Mouse (Mus musculus): ENCODE results near the gene Sit1. TPM values are rescaled to one million over a fixed set of nuclear protein-coding genes. Genes with fewer than 3 reads are reported as not detected.

Gene Sit1
- polyA plus RNA-seq (2014; fragmentation: Nextera tagmentation; extraction: Ambion mirVana) = not detected in 2 replicates

DNA sequence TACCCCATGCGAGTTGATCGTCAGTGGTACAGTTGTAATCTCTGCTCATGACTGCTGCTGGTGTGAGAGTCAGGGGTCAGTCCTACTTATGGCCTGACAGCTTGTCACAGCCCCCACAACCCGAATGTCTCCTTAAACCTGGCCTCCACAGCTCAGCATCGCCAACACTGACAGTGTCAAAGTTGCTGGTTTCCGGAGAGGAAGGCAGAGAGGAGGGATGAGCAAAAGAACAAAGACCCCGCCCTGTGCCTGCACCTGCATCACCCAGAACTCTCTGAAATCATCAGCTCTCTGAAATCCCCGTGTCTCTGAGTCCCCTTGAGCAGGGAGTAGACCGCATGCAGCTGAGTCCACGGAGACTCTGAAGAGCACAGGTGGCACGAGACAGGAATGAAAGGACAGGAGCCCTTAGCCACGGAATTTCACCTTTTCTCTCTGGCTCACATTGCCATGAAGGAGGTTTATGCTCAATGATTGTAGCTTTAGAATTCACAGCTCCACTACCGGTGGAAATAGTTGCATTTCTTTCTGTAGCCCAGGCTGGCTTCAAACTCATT, at the start of gene Sit1:
TSS of gene Sit1 (minus strand) at position 200 of the 557 bp plus-strand sequence.
- H3K4me1 ChIP-seq (replicated peaks; ENCODE audit: control insufficient read depth, insufficient read depth, low read length) = no peaks in the 10 kb centered on the region
- no peak within 1 kb of the TSS for H3K4me2 ChIP-seq (replicated peaks)
- no peaks in the 10 kb centered on the region for H3K36me3 ChIP-seq (replicated peaks; ENCODE audit: control insufficient read depth, insufficient read depth)
- no peaks in the 10 kb centered on the region for H3K27me3 ChIP-seq (ENCODE audit: control insufficient read depth, insufficient read depth, low read length)
- ATAC-seq (ENCODE audit: low FRiP score) (no peak), DNase-seq (ENCODE audit: low spot score) (no peak)
- H3K9me3 ChIP-seq (ENCODE audit: control insufficient read depth, low read length) = no peaks in the 10 kb centered on the region
- no peak within 1 kb of the TSS for H3K4me3 ChIP-seq (replicated peaks; ENCODE audit: low read length)
- no peak within 1 kb of the TSS for H3K27ac ChIP-seq
- H3K9ac ChIP-seq = no peak within 1 kb of the TSS
- WGBS = 63% methylated on average over 12 of the region's 12 CpGs

DNA sequence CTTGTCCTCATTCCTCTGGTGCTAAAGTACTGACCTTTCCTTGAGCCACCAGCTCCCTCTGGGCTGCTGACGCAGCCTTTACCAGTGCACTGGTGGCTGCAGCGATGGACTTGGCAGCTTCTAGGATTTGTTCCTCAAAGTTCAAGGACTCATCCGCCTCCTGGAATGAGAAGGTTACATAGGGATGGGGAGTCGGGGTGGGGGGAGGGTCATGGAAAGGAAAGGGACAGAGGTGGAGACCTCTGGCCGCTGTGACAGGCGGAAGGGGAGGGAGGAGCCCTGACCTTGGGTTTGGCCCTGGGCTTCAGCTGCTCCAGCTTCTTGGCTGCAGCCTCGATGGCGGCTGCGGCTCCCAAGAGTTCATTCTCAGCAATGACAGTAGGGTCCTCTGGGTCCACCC, 49.7 kb upstream of the Sit1 start:
- no peak for DNase-seq (ENCODE audit: low spot score)
- Histone ChIP-seq H3K27me3 (ENCODE audit: control insufficient read depth, insufficient read depth, low read length) (no peaks in the 10 kb centered on the region), H3K9ac (no peak overlapping the region), H3K27ac (no peak overlapping the region), H3K4me1 (replicated peaks; ENCODE audit: control insufficient read depth, insufficient read depth, low read length) (no peaks in the 10 kb centered on the region), H3K9me3 (ENCODE audit: control insufficient read depth, low read length) (no peaks in the 10 kb centered on the region), H3K4me2 (replicated peaks) (no peak overlapping the region), H3K36me3 (replicated peaks; ENCODE audit: control insufficient read depth, insufficient read depth) (peaks cover 72% of the 10 kb centered on the region), H3K4me3 (replicated peaks; ENCODE audit: low read length) (no peak overlapping the region)
- WGBS = 94% methylated on average over 9 of the region's 9 CpGs
- no peak for ATAC-seq (ENCODE audit: low FRiP score)

DNA sequence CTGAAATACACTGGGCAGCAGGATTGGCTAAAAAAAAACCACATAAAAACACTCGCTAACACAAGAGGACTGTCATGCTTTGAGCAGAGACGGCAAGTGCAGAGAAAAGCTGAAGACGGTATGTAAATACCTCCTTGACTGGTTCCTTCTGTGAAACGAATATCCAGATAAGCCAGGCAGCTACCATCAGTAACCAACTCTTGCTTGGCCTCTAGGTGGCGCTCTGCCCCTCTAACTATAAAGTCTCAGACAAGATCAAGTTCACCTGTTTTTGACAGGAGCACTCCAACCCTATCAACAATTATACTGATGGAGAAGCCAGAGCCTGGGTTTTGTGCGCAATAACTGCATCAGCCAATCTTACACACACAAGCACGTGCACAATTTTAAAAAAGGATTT, 47.0 kb upstream of the Sit1 start:
- Histone ChIP-seq H3K4me1 (replicated peaks; ENCODE audit: control insufficient read depth, insufficient read depth, low read length) (no peaks in the 10 kb centered on the region), H3K9ac (no peak overlapping the region), H3K27me3 (ENCODE audit: control insufficient read depth, insufficient read depth, low read length) (peaks cover 10% of the 10 kb centered on the region; the same call in 1 of the 2 replicates), H3K4me2 (replicated peaks) (no peak overlapping the region), H3K36me3 (replicated peaks; ENCODE audit: control insufficient read depth, insufficient read depth) (peaks cover 46% of the 10 kb centered on the region), H3K4me3 (replicated peaks; ENCODE audit: low read length) (no peak overlapping the region), H3K9me3 (ENCODE audit: control insufficient read depth, low read length) (no peaks in the 10 kb centered on the region), H3K27ac (no peak overlapping the region)
- DNase-seq (ENCODE audit: low spot score) (peak; percentile 70), ATAC-seq (ENCODE audit: low FRiP score) (no peak)
- WGBS = 29% methylated on average over 7 of the region's 7 CpGs

DNA sequence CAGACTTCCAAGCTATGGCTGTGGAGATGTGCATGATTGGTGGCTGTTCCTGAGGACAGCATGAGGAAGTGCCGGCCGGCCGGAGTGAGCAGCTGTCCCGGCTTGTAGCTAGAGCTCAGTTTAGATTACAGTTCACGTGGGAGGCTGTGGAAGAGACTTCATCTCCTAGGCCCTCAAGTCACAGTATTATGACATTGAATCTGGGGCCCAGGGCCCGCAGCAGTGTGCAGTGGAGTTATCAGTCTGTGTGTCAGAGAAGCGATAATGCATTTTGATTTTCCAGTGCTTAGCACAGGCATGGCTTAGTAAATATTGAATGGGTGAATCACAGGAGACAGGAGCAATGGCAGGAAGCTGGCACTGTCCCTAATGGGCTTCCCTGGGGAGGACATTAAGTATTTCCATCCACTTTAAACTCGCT, 46.6 kb upstream of the Sit1 start:
- 0 out of 2 replicates have a peak overlapping the region, but pooled peaks have one; percentile 38 for H3K27ac ChIP-seq
- no peak for DNase-seq (ENCODE audit: low spot score)
- WGBS = 63% methylated on average over 8 of the region's 8 CpGs
- ATAC-seq (ENCODE audit: low FRiP score) = no peak
- H3K4me2 ChIP-seq (replicated peaks) = no peak overlapping the region
- no peaks in the 10 kb centered on the region for H3K4me1 ChIP-seq (replicated peaks; ENCODE audit: control insufficient read depth, insufficient read depth, low read length)
- H3K9ac ChIP-seq = no peak overlapping the region
- peaks cover 14% of the 10 kb centered on the region for H3K27me3 ChIP-seq (ENCODE audit: control insufficient read depth, insufficient read depth, low read length)
- H3K4me3 ChIP-seq (replicated peaks; ENCODE audit: low read length) = no peak overlapping the region
- H3K9me3 ChIP-seq (ENCODE audit: control insufficient read depth, low read length) = no peaks in the 10 kb centered on the region
- peaks cover 41% of the 10 kb centered on the region for H3K36me3 ChIP-seq (replicated peaks; ENCODE audit: control insufficient read depth, insufficient read depth)

DNA sequence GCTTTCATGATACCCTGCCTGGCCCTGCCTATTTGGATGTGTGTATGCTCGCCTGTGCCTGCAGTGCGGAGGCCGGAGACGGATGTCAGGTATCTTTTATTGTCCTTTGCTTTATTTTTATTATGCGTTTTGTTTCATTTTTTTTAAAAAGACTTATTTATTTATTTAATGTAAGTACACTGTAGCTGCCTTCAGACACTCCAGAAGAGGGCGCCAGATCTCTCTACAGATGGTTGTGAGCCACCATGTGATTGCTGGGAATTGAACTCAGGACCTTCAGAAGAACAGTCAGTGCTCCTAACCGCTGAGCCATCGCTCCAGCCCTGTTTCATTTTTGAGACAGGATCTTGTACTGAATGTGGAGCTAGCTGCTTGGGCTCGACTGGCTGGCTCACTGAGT, 45.0 kb upstream of the Sit1 start:
- no peaks in the 10 kb centered on the region for H3K9me3 ChIP-seq (ENCODE audit: control insufficient read depth, low read length)

DNA sequence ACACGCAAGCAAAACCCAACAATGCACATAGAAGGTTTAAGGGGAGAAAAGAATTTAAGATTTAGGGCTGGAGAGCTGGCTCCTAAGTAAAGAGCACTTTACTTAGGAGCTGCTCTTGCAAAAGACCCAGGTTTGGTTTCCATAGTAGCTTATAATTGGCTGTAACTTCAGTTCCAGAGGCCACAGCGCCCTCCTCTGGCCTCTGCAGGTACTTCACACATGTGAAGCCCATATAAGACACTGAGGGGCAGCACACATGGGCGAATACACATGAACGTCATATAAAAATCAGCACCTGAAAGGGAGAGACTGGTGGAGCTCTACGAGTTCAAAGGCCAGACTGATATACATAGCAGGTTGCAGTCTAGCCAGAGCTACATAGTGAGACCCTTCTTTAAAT, 44.3 kb upstream of the Sit1 start:
- no peak overlapping the region for H3K4me2 ChIP-seq (replicated peaks)
- H3K9ac ChIP-seq = no peak overlapping the region
- H3K27me3 ChIP-seq (ENCODE audit: control insufficient read depth, insufficient read depth, low read length) = peaks cover 36% of the 10 kb centered on the region
- H3K27ac ChIP-seq = no peak overlapping the region
- DNase-seq (ENCODE audit: low spot score) (no peak), ATAC-seq (ENCODE audit: low FRiP score) (no peak)
- peaks cover 13% of the 10 kb centered on the region for H3K4me1 ChIP-seq (replicated peaks; ENCODE audit: control insufficient read depth, insufficient read depth, low read length)
- peaks cover 20% of the 10 kb centered on the region for H3K36me3 ChIP-seq (replicated peaks; ENCODE audit: control insufficient read depth, insufficient read depth)
- no peaks in the 10 kb centered on the region for H3K9me3 ChIP-seq (ENCODE audit: control insufficient read depth, low read length)
- WGBS = 67% methylated on average over 5 of the region's 5 CpGs
- H3K4me3 ChIP-seq (replicated peaks; ENCODE audit: low read length) = no peak overlapping the region

More for the DNA sequence above, 45.0 kb upstream of the Sit1 start:
- Histone ChIP-seq H3K4me2 (replicated peaks) (no peak overlapping the region), H3K27me3 (ENCODE audit: control insufficient read depth, insufficient read depth, low read length) (peaks cover 30% of the 10 kb centered on the region), H3K27ac (no peak overlapping the region), H3K9ac (no peak overlapping the region), H3K4me3 (replicated peaks; ENCODE audit: low read length) (no peak overlapping the region), H3K36me3 (replicated peaks; ENCODE audit: control insufficient read depth, insufficient read depth) (peaks cover 26% of the 10 kb centered on the region), H3K4me1 (replicated peaks; ENCODE audit: control insufficient read depth, insufficient read depth, low read length) (peaks cover 11% of the 10 kb centered on the region)
- ATAC-seq (ENCODE audit: low FRiP score) = no peak
- no peak for DNase-seq (ENCODE audit: low spot score)
- WGBS = 76% methylated on average over 9 of the region's 9 CpGs

DNA sequence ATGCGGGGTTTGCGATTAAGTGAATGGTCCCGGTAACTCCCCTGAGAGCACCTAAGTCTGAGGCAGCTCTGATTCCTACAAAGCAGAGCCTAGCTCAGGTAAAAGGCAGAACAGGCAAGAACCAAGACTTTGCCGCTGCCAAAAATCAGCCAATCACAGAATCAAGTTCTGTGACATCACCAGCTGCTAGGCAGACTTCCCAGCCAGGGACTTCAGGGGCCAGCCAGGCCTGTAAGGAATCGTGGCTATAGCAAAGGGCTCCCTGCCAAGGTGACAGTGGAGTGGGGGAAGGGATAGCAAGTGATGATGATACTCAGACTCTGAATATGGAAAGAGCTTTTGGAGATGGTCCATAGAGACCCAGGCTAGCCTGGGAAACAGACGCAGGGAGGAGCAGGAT, 36.4 kb upstream of the Sit1 start:
- H3K4me1 ChIP-seq (replicated peaks; ENCODE audit: control insufficient read depth, insufficient read depth, low read length) = peaks cover 13% of the 10 kb centered on the region
- H3K27me3 ChIP-seq (ENCODE audit: control insufficient read depth, insufficient read depth, low read length) = peaks cover 37% of the 10 kb centered on the region
- DNase-seq (ENCODE audit: low spot score) (peak; percentile 100), ATAC-seq (ENCODE audit: low FRiP score) (peak; percentile 54; the same call in 1 of the 2 replicates)
- no peak overlapping the region for H3K4me3 ChIP-seq (replicated peaks; ENCODE audit: low read length)
- no peaks in the 10 kb centered on the region for H3K36me3 ChIP-seq (replicated peaks; ENCODE audit: control insufficient read depth, insufficient read depth)
- H3K4me2 ChIP-seq (replicated peaks) = peak overlapping the region; percentile 42
- no peak overlapping the region for H3K27ac ChIP-seq
- no peak overlapping the region for H3K9ac ChIP-seq
- H3K9me3 ChIP-seq (ENCODE audit: control insufficient read depth, low read length) = no peaks in the 10 kb centered on the region
- 18% methylated on average over 6 of the region's 6 CpGs for WGBS

DNA sequence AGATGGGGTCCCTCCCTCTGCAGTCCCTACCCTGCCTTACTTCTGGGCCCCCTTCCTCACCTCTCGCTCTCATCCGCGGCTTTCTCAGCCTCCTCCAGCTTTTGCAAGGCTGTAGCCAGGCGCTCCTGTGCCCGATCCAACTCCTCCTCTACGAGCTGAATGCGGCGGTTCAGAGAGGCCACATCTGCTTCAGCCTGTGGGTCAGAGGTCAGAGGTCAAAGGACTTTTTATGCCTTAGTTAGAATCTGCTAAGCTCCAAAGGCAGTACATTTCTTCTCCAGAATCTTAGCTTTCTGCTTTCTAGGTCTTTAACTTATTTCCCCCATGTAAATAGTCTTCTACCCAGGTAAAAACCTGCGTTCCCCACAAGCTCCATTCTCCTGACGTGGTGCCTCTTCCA, 36.0 kb upstream of the Sit1 start:
- peaks cover 33% of the 10 kb centered on the region for H3K27me3 ChIP-seq (ENCODE audit: control insufficient read depth, insufficient read depth, low read length)
- no peak for ATAC-seq (ENCODE audit: low FRiP score)
- no peak overlapping the region for H3K9ac ChIP-seq
- H3K4me3 ChIP-seq (replicated peaks; ENCODE audit: low read length) = no peak overlapping the region
- no peak for DNase-seq (ENCODE audit: low spot score)
- H3K27ac ChIP-seq = no peak overlapping the region
- H3K36me3 ChIP-seq (replicated peaks; ENCODE audit: control insufficient read depth, insufficient read depth) = no peaks in the 10 kb centered on the region
- peaks cover 12% of the 10 kb centered on the region for H3K4me1 ChIP-seq (replicated peaks; ENCODE audit: control insufficient read depth, insufficient read depth, low read length)
- WGBS = 13% methylated on average over 10 of the region's 10 CpGs
- H3K9me3 ChIP-seq (ENCODE audit: control insufficient read depth, low read length) = no peaks in the 10 kb centered on the region
- H3K4me2 ChIP-seq (replicated peaks) = peak overlapping the region; percentile 42

DNA sequence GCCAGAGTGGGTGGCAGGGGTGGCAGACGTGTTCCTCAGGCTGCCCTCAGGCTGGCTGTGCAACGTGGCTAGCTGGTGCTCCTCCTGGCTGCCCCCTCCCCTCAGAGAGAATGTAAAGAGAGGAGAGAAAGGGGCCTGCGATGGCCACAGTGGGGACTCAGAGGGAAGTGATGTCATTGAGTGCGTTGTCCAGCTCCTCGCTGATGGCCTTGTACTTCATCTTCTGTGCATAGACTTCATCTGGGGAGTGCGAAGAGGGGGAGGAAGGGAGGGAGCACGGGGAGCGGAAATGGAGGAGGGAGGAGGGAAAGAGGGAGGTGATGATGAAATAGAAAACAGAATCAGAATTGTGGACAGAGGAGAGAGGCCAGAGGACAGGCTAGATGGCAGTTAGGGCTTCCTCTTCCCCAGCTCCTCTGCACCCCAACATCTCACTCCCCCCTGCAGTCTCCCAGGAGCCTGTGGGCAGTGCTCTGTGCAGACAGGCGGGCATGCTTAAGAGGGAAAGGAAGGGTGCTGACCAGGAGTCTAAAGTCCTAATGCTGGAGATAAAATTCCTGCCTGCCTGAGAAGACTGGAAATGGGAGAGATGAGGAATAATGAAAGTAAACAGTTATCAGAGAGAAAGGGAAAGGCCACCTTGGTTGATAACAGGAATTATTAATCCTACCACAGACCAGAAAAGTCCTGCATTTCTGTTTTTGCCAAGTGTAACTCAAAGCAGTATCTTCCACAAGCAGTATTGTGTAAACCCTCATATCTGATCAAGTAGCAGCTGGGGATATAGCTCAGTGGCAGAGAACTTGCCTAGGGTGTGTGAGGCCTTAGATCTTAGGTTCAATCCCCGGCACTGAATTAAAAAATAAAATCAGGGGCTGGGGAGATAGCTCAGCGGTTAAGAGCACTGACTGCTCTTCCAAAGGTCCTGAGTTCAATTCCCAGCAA, 32.5 kb upstream of the Sit1 start:
- DNase-seq (ENCODE audit: low spot score) (no peak), ATAC-seq (ENCODE audit: low FRiP score) (no peak)
- Histone ChIP-seq H3K9ac (no peak overlapping the region), H3K27ac (no peak overlapping the region), H3K4me3 (replicated peaks; ENCODE audit: low read length) (no peak overlapping the region), H3K36me3 (replicated peaks; ENCODE audit: control insufficient read depth, insufficient read depth) (no peaks in the 10 kb centered on the region), H3K27me3 (ENCODE audit: control insufficient read depth, insufficient read depth, low read length) (peaks cover 3% of the 10 kb centered on the region; the same call in 1 of the 2 replicates), H3K4me2 (replicated peaks) (no peak overlapping the region), H3K4me1 (replicated peaks; ENCODE audit: control insufficient read depth, insufficient read depth, low read length) (no peaks in the 10 kb centered on the region), H3K9me3 (ENCODE audit: control insufficient read depth, low read length) (no peaks in the 10 kb centered on the region)
- WGBS = 73% methylated on average over 11 of the region's 11 CpGs

Data from hindbrain, embryonic 14.5 days (tissue).